Mouse (Mus musculus) brain, embryonic 14.5 days (tissue): ENCODE measurements around the gene Timp4.

Source experiments
- CTCF ChIP-seq: fragments of 200-500 bp; IDR thresholded peaks from 2 replicates; pipeline ENCODE4 v1.5.1; 2012; ENCODE audit warnings: inconsistent platforms, mild to moderate bottlenecking, moderate library complexity, borderline replicate concordance; ENCODE audit not compliant: insufficient read depth, insufficient read length; ENCODE audit errors: extremely low read depth
- POLR2A ChIP-seq: fragments of 200-500 bp; IDR thresholded peaks from 2 replicates; pipeline ENCODE4 v1.6.1; 2012; ENCODE audit warnings: mild to moderate bottlenecking, inconsistent platforms, borderline replicate concordance; ENCODE audit not compliant: poor library complexity, insufficient read depth, insufficient read length, severe bottlenecking; ENCODE audit errors: extremely low read depth

DNA sequence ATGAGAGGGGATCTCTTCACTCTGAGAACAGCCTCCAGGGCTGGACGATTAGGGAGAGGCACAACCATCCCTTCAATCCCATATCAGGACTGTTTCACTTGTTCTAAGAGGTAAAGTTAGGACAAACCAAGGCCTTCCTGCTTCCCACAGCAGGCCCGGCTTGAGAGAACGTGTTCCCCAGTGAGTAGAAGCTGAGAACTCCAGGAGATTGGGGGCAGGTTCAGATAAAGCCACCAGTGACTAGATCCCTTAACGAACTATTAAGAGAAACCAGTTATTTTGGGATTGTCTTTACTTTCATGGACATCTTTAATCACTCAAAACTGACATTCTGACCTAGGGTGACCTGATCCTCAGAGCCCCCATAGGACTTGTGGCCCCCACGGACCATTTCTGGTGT, 17.6 kb upstream of the Timp4 start:
- TF ChIP-seq POLR2A (no peak), CTCF (no peak)
